Mouse (Mus musculus): Measurements from ENCODE around the gene Lpar1. TPM values are rescaled to one million over a fixed set of nuclear protein-coding genes. Genes with fewer than 3 reads are reported as not detected.

Lpar1 gene
- polyA plus RNA-seq, 1 experiment from 2014 or later: 44.4 TPM

DNA sequence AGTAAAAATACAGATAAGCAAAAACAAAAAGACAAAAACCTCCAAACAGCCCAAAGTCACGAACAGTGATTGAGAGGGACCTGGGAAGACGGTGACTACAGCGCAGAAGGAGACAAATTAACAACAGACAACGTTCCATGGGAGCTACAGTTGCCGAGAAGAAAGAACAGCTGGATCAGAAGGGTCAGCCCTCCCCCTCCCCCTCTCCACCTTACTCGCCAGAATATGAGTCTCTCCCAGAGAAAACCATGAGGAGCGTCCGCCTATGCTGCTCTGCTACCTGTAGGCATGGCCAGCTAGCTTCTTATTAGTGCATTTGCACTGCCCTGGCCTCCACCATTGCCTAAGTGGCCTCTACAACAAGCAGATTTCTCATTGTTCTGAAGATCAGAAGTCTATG is 32.6 kb downstream of the Lpar1 start:
- Histone ChIP-seq H3K36me3 (ENCODE audit: control insufficient read depth, insufficient read depth, low read length) (no peaks in the 10 kb centered on the region), H3K27ac (ENCODE audit: low read length) (no peak overlapping the region), H3K4me2 (ENCODE audit: low read depth, low read length) (no peak overlapping the region), H3K9me3 (ENCODE audit: control insufficient read depth, low read length) (no peaks in the 10 kb centered on the region), H3K4me3 (ENCODE audit: low read length) (no peak overlapping the region), H3K27me3 (ENCODE audit: control insufficient read depth, insufficient read depth, low read depth, low read length) (no peaks in the 10 kb centered on the region), H3K9ac (ENCODE audit: low read length) (no peak overlapping the region), H3K4me1 (replicated peaks; ENCODE audit: control insufficient read depth, insufficient read depth, low read length) (0 out of 2 replicates have a peak, but pooled peaks cover 5% of the 10 kb centered on the region)
- WGBS: 58% methylated on average over 8 of the region's 8 CpGs
- no peak for ATAC-seq (ENCODE audit: low read depth)

GRCm38 (mm10) chr4:58520531-58520930 is 33.2 kb downstream of the Lpar1 start:
- H3K4me2 ChIP-seq (ENCODE audit: low read depth, low read length): no peak overlapping the region
- H3K27ac ChIP-seq (ENCODE audit: low read length): no peak overlapping the region
- peaks cover 7% of the 10 kb centered on the region; the same call in 1 of the 2 replicates for H3K4me1 ChIP-seq (replicated peaks; ENCODE audit: control insufficient read depth, insufficient read depth, low read length)
- H3K4me3 ChIP-seq (ENCODE audit: low read length): no peak overlapping the region
- H3K36me3 ChIP-seq (ENCODE audit: control insufficient read depth, insufficient read depth, low read length): no peaks in the 10 kb centered on the region
- H3K27me3 ChIP-seq (ENCODE audit: control insufficient read depth, insufficient read depth, low read depth, low read length): no peaks in the 10 kb centered on the region
- H3K9ac ChIP-seq (ENCODE audit: low read length): no peak overlapping the region
- H3K9me3 ChIP-seq (ENCODE audit: control insufficient read depth, low read length): no peaks in the 10 kb centered on the region
- WGBS: 71% methylated on average over 5 of the region's 5 CpGs
- ATAC-seq (ENCODE audit: low read depth): no peak

- Histone ChIP-seq H3K27ac (ENCODE audit: low read length) (no peak overlapping the region), H3K27me3 (ENCODE audit: control insufficient read depth, insufficient read depth, low read depth, low read length) (no peaks in the 10 kb centered on the region), H3K4me1 (replicated peaks; ENCODE audit: control insufficient read depth, insufficient read depth, low read length) (peaks cover 8% of the 10 kb centered on the region; the same call in 1 of the 2 replicates), H3K36me3 (ENCODE audit: control insufficient read depth, insufficient read depth, low read length) (no peaks in the 10 kb centered on the region), H3K4me2 (ENCODE audit: low read depth, low read length) (no peak overlapping the region), H3K9ac (ENCODE audit: low read length) (no peak overlapping the region), H3K9me3 (ENCODE audit: control insufficient read depth, low read length) (no peaks in the 10 kb centered on the region), H3K4me3 (ENCODE audit: low read length) (no peak overlapping the region)
- WGBS: 93% methylated on average over 4 of the region's 4 CpGs
- no peak for ATAC-seq (ENCODE audit: low read depth)
Observed at GRCm38 (mm10) chr4:58519891-58520290, 33.8 kb downstream of the Lpar1 start.

DNA sequence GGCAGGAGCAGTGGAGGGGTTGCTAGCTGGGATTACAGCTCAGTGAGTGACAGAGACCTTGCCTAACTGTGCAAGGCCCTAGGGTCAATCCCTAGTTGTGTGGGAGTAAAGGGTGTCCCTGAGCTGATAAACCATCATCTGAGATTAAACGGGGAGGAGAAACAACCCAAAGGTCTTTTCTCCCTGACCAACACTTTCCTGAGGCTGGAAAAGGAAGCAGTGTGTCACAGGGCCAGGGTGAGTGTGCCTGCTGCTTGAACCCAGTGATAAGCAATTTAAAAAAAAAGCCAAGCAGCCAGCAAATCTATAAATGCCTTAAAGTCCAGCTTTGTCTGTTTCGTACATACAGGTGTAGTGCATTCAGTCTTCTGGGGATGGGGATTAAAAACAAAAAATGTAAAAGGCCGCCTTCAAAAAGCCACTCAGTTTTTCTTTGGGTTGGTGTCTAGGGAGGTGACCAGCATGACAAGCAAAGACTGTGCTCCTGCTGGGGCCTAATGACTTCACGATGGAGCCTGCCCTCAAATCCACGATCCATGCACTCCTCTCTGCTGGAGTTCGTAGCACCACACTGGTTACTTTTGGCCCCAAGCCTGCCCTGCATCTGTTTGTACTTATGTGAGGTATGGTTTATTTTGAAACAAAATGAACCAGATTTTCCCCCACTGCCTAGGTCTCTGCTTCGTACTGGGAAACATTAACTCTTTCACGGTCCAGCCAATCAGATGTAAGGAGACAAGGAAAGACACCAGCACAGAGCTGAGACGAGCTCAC is 35.3 kb downstream of the Lpar1 start:
- no peak for ATAC-seq (ENCODE audit: low read depth)
- Histone ChIP-seq H3K4me1 (replicated peaks; ENCODE audit: control insufficient read depth, insufficient read depth, low read length) (peaks cover 8% of the 10 kb centered on the region; the same call in 1 of the 2 replicates), H3K27ac (ENCODE audit: low read length) (no peak overlapping the region), H3K9ac (ENCODE audit: low read length) (no peak overlapping the region), H3K4me3 (ENCODE audit: low read length) (no peak overlapping the region), H3K27me3 (ENCODE audit: control insufficient read depth, insufficient read depth, low read depth, low read length) (no peaks in the 10 kb centered on the region), H3K36me3 (ENCODE audit: control insufficient read depth, insufficient read depth, low read length) (no peaks in the 10 kb centered on the region), H3K9me3 (ENCODE audit: control insufficient read depth, low read length) (no peaks in the 10 kb centered on the region), H3K4me2 (ENCODE audit: low read depth, low read length) (no peak overlapping the region)
- 49% methylated on average over 9 of the region's 9 CpGs for WGBS

DNA sequence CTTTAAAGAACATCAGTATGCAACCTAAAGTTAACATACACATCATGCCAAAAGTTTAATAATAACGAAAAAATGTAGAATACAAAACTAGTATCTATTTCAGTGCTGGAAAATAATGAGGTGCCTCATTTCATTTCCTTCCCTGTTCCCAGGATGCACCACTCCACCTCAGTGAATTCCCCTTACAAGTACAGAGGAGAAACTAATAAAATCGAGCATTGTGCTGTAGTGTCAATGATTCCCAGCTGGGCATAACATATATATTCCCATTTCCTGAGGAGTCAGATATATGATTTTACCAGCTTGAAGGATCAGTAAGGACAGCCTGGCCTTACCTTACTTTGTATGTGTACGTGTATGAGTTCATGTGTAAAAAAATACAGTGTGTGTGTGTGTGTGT is 36.9 kb downstream of the Lpar1 start:
- peaks cover 8% of the 10 kb centered on the region; the same call in 1 of the 2 replicates for H3K4me1 ChIP-seq (replicated peaks; ENCODE audit: control insufficient read depth, insufficient read depth, low read length)
- WGBS: 65% methylated on average over 3 of the region's 3 CpGs
- no peak for ATAC-seq (ENCODE audit: low read depth)
- H3K4me3 ChIP-seq (ENCODE audit: low read length): no peak overlapping the region
- no peaks in the 10 kb centered on the region for H3K27me3 ChIP-seq (ENCODE audit: control insufficient read depth, insufficient read depth, low read depth, low read length)
- H3K9me3 ChIP-seq (ENCODE audit: control insufficient read depth, low read length): no peaks in the 10 kb centered on the region
- no peaks in the 10 kb centered on the region for H3K36me3 ChIP-seq (ENCODE audit: control insufficient read depth, insufficient read depth, low read length)
- no peak overlapping the region for H3K27ac ChIP-seq (ENCODE audit: low read length)
- no peak overlapping the region for H3K4me2 ChIP-seq (ENCODE audit: low read depth, low read length)
- H3K9ac ChIP-seq (ENCODE audit: low read length): no peak overlapping the region

DNA sequence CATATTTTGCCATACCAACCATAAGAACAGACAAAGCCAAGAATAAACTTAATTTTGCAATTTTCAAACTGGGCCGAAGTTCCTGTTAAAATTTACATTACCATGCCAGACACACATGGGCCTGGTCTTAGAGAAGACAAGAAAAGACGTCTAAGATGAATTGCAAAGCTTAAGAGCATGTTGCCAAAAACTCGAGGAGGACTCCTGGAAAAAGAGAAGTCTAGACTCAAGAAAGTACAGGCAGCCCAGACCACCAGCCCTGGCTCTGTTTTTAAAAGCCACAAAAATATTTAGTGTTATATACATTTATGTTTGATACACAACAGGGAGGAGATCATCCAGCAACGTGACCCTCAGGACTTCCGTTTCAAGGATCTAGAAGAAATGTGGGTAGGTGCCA is 37.5 kb downstream of the Lpar1 start:
- no peaks in the 10 kb centered on the region for H3K9me3 ChIP-seq (ENCODE audit: control insufficient read depth, low read length)
- H3K27me3 ChIP-seq (ENCODE audit: control insufficient read depth, insufficient read depth, low read depth, low read length): no peaks in the 10 kb centered on the region
- peaks cover 5% of the 10 kb centered on the region; the same call in 1 of the 2 replicates for H3K4me1 ChIP-seq (replicated peaks; ENCODE audit: control insufficient read depth, insufficient read depth, low read length)
- H3K36me3 ChIP-seq (ENCODE audit: control insufficient read depth, insufficient read depth, low read length): no peaks in the 10 kb centered on the region
- no peak for ATAC-seq (ENCODE audit: low read depth)
- WGBS: 52% methylated on average over 5 of the region's 5 CpGs
- H3K4me3 ChIP-seq (ENCODE audit: low read length): no peak overlapping the region
- no peak overlapping the region for H3K9ac ChIP-seq (ENCODE audit: low read length)
- H3K27ac ChIP-seq (ENCODE audit: low read length): no peak overlapping the region
- no peak overlapping the region for H3K4me2 ChIP-seq (ENCODE audit: low read depth, low read length)

DNA sequence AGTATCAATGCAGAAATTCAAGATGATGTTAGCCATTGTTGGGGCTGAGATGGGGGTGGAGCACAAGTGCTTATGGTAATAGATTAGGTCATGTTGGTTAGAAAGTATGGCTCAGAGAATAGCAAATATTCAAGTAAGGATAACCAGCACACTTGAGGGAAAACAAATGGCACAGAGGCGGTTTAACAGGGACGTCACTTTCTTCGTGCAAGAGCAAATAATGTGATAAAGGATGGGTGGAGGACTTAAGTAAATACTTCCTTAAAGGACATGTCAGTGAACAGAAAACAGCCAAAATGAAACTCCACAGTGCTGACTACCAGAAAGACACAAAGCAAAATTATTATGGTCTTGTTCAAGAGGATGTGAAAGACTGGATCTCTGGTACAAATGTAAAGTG is 42.1 kb downstream of the Lpar1 start:
- Histone ChIP-seq H3K27me3 (ENCODE audit: control insufficient read depth, insufficient read depth, low read depth, low read length) (no peaks in the 10 kb centered on the region), H3K4me2 (ENCODE audit: low read depth, low read length) (no peak overlapping the region), H3K4me3 (ENCODE audit: low read length) (no peak overlapping the region), H3K9ac (ENCODE audit: low read length) (no peak overlapping the region), H3K4me1 (replicated peaks; ENCODE audit: control insufficient read depth, insufficient read depth, low read length) (peaks cover 8% of the 10 kb centered on the region), H3K36me3 (ENCODE audit: control insufficient read depth, insufficient read depth, low read length) (no peaks in the 10 kb centered on the region), H3K9me3 (ENCODE audit: control insufficient read depth, low read length) (no peaks in the 10 kb centered on the region), H3K27ac (ENCODE audit: low read length) (no peak overlapping the region)
- WGBS: 46% methylated on average over 3 of the region's 3 CpGs
- ATAC-seq (ENCODE audit: low read depth): no peak

DNA sequence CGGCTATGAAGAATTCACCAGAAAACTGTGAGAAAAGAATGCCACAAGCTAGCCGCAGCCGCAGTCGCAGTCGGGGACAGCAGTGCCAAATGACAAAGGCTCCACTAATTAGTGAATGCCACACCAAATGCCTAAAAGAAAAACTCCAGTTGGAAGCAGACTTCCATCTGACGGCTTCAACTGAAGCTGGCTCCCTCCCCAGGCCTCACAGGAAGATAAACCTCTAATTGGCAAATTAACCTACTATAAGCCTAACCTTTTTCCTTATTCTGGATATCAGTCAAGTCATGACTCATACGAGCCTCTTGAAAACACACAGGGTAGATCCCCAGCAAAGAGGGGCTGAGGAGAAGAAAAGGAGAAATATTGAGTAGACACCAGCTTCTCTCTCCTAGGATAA is 44.9 kb downstream of the Lpar1 start:
- 0 out of 2 replicates have a peak, but pooled peaks cover 1% of the 10 kb centered on the region for H3K36me3 ChIP-seq (ENCODE audit: control insufficient read depth, insufficient read depth, low read length)
- 0 out of 2 replicates have a peak overlapping the region, but pooled peaks have one; percentile 16 for H3K27ac ChIP-seq (ENCODE audit: low read length)
- peaks cover 5% of the 10 kb centered on the region for H3K4me1 ChIP-seq (replicated peaks; ENCODE audit: control insufficient read depth, insufficient read depth, low read length)
- no peaks in the 10 kb centered on the region for H3K9me3 ChIP-seq (ENCODE audit: control insufficient read depth, low read length)
- ATAC-seq (ENCODE audit: low read depth): no peak
- WGBS: 51% methylated on average over 7 of the region's 7 CpGs
- H3K27me3 ChIP-seq (ENCODE audit: control insufficient read depth, insufficient read depth, low read depth, low read length): no peaks in the 10 kb centered on the region
- H3K4me3 ChIP-seq (ENCODE audit: low read length): no peak overlapping the region
- H3K9ac ChIP-seq (ENCODE audit: low read length): no peak overlapping the region
- no peak overlapping the region for H3K4me2 ChIP-seq (ENCODE audit: low read depth, low read length)

- Histone ChIP-seq H3K27me3 (ENCODE audit: control insufficient read depth, insufficient read depth, low read depth, low read length) (no peaks in the 10 kb centered on the region), H3K4me3 (ENCODE audit: low read length) (no peak overlapping the region), H3K9me3 (ENCODE audit: control insufficient read depth, low read length) (no peaks in the 10 kb centered on the region), H3K4me2 (ENCODE audit: low read depth, low read length) (no peak overlapping the region), H3K36me3 (ENCODE audit: control insufficient read depth, insufficient read depth, low read length) (peaks cover 8% of the 10 kb centered on the region), H3K4me1 (replicated peaks; ENCODE audit: control insufficient read depth, insufficient read depth, low read length) (peaks cover 5% of the 10 kb centered on the region), H3K9ac (ENCODE audit: low read length) (no peak overlapping the region), H3K27ac (ENCODE audit: low read length) (no peak overlapping the region)
- WGBS: 91% methylated on average over 6 of the region's 6 CpGs
- no peak for ATAC-seq (ENCODE audit: low read depth)
Observed at GRCm38 (mm10) chr4:58507536-58507935, 46.2 kb downstream of the Lpar1 start.
